Mouse (Mus musculus) retina, postnatal 1 day (tissue): ENCODE data around the gene Pga5.

ENCODE experiments used
- DNase-seq: peaks from one replicate; pipeline ENCODE4 v3.0.0-alpha.2; 2012

Pga5 gene

GRCm38 (mm10) chr19:10702125-10702524 lies 24.3 kb upstream of the Pga5 start:
- DNase-seq = no peak

- DNase-seq = peak; percentile 77
These were observed 23.3 kb upstream of the Pga5 start for GRCm38 (mm10) chr19:10701013-10701726.

- DNase-seq = no peak
These were observed 22.0 kb upstream of the Pga5 start for GRCm38 (mm10) chr19:10699851-10700250.

- no peak for DNase-seq
These were observed 20.5 kb upstream of the Pga5 start for GRCm38 (mm10) chr19:10698131-10698991.

- DNase-seq = no peak
These were observed 17.9 kb upstream of the Pga5 start for GRCm38 (mm10) chr19:10695801-10696200.

- DNase-seq = no peak
These were observed 16.2 kb upstream of the Pga5 start for GRCm38 (mm10) chr19:10693926-10694682.

- no peak for DNase-seq
These were observed 14.5 kb upstream of the Pga5 start for GRCm38 (mm10) chr19:10692361-10692760.

- no peak for DNase-seq
These were observed 13.8 kb upstream of the Pga5 start for GRCm38 (mm10) chr19:10691660-10692059.

- no peak for DNase-seq
These were observed 13.2 kb upstream of the Pga5 start for GRCm38 (mm10) chr19:10691121-10691520.

GRCm38 (mm10) chr19:10690336-10690735 lies 12.5 kb upstream of the Pga5 start:
- DNase-seq = no peak

GRCm38 (mm10) chr19:10689470-10690166 lies 11.7 kb upstream of the Pga5 start:
- no peak for DNase-seq

- DNase-seq = peak; percentile 94
These were observed 10.9 kb upstream of the Pga5 start, which contains the start of gene Vps37c for GRCm38 (mm10) chr19:10688537-10689352. TSS of gene Vps37c (plus strand) at chr19:10688735.

GRCm38 (mm10) chr19:10685727-10686126 lies 7.9 kb upstream of the Pga5 start:
- no peak for DNase-seq

GRCm38 (mm10) chr19:10685081-10685480 lies 7.2 kb upstream of the Pga5 start:
- no peak for DNase-seq

- DNase-seq = no peak
These were observed 3.7 kb upstream of the Pga5 start for GRCm38 (mm10) chr19:10681571-10681970.

- DNase-seq = no peak
These were observed 849 bp upstream of the Pga5 start for GRCm38 (mm10) chr19:10678772-10679067.

GRCm38 (mm10) chr19:10676656-10677055 lies 1.2 kb downstream of the Pga5 start:
- DNase-seq = no peak

- DNase-seq = no peak
These were observed 4.6 kb downstream of the Pga5 start for GRCm38 (mm10) chr19:10673275-10673674.

- no peak for DNase-seq
These were observed 5.9 kb downstream of the Pga5 start for GRCm38 (mm10) chr19:10671854-10672417.

GRCm38 (mm10) chr19:10671319-10671718 lies 6.6 kb downstream of the Pga5 start:
- DNase-seq = no peak

- peak; percentile 65 for DNase-seq
These were observed 12.4 kb downstream of the Pga5 start for GRCm38 (mm10) chr19:10665499-10665898.

GRCm38 (mm10) chr19:10665093-10665492 lies 12.8 kb downstream of the Pga5 start:
- DNase-seq = no peak
